Mouse (Mus musculus) testis, adult 2 months (tissue): Measurements from ENCODE around the gene Plbd1. TPM values are rescaled to one million over a fixed set of nuclear protein-coding genes. Genes with fewer than 3 reads are reported as not detected.

ENCODE experiments used
- H3K27ac ChIP-seq: fragments of 200-500 bp; 2 replicates; pipeline ENCODE4 v1.5.1; 2012; ENCODE audit warnings: low read depth, low read length; ENCODE audit not compliant: control insufficient read depth, insufficient read depth
- H3K27me3 ChIP-seq: fragments of 200-500 bp; 2 replicates; pipeline ENCODE4 v1.6.1; 2012; ENCODE audit warnings: mild to moderate bottlenecking, low read length, moderate library complexity; ENCODE audit not compliant: control insufficient read depth, insufficient read depth
- H3K36me3 ChIP-seq: fragments of 200-500 bp; 2 replicates; pipeline ENCODE4 v1.6.1; 2012; ENCODE audit warnings: mild to moderate bottlenecking, low read length; ENCODE audit not compliant: control insufficient read depth, insufficient read depth
- H3K4me1 ChIP-seq: fragments of 200-500 bp; 2 replicates; pipeline ENCODE4 v1.6.1; 2012; ENCODE audit warnings: low read length; ENCODE audit not compliant: control insufficient read depth, insufficient read depth
- H3K4me3 ChIP-seq: fragments of 200-500 bp; 2 replicates; pipeline ENCODE4 v1.5.1; 2012; ENCODE audit warnings: low read depth, mild to moderate bottlenecking, low read length, moderate library complexity, mixed read lengths; ENCODE audit not compliant: control insufficient read depth
- CTCF ChIP-seq: fragments of 200-500 bp; IDR thresholded peaks from 2 replicates; pipeline ENCODE4 v1.5.1; 2012; ENCODE audit warnings: low read depth, mild to moderate bottlenecking, inconsistent platforms, low read length, moderate library complexity; ENCODE audit not compliant: control insufficient read depth, insufficient read depth, insufficient replicate concordance
- POLR2A ChIP-seq: fragments of 200-500 bp; IDR thresholded peaks from 2 replicates; pipeline ENCODE4 v1.6.1; 2012; ENCODE audit warnings: low read depth, mild to moderate bottlenecking, inconsistent platforms, low read length, moderate library complexity; ENCODE audit not compliant: control insufficient read depth
- polyA plus RNA-seq: library from polyadenylated mRNA; depleted of rRNA; stranded (reverse); fragments of >200 nt; gene quantifications from 2 replicates; pipeline ENCODE4 v1.2.3, GENCODE M21; 2012

Plbd1 gene
- polyA plus RNA-seq, 1 experiment, result 53.7 TPM

GRCm38 (mm10) chr6:136653331-136653730 lies 8.4 kb downstream of the Plbd1 start:
- TF ChIP-seq POLR2A, result no peak
- no peak for TF ChIP-seq CTCF
- Histone ChIP-seq H3K27ac (no peak overlapping the region), H3K4me3 (no peak overlapping the region), H3K36me3 (no peaks in the 10 kb centered on the region), H3K27me3 (no peaks in the 10 kb centered on the region), H3K4me1 (peaks cover 11% of the 10 kb centered on the region)

- Histone ChIP-seq H3K27me3 (no peaks in the 10 kb centered on the region), H3K36me3 (no peaks in the 10 kb centered on the region), H3K4me3 (no peak overlapping the region), H3K4me1 (peaks cover 6% of the 10 kb centered on the region), H3K27ac (no peak overlapping the region)
- TF ChIP-seq CTCF (no peak), POLR2A (no peak)
These were observed 11.1 kb downstream of the Plbd1 start for GRCm38 (mm10) chr6:136650664-136651063.

- Histone ChIP-seq H3K27me3 (no peaks in the 10 kb centered on the region), H3K4me3 (no peak overlapping the region), H3K4me1 (peaks cover 6% of the 10 kb centered on the region), H3K27ac (no peak overlapping the region), H3K36me3 (no peaks in the 10 kb centered on the region)
- TF ChIP-seq CTCF (no peak), POLR2A (no peak)
These were observed 14.3 kb downstream of the Plbd1 start for GRCm38 (mm10) chr6:136647455-136647861.

GRCm38 (mm10) chr6:136646207-136646606 lies 15.5 kb downstream of the Plbd1 start:
- H3K4me3 ChIP-seq, result no peak overlapping the region
- TF ChIP-seq CTCF, result no peak
- no peak for TF ChIP-seq POLR2A
- no peak overlapping the region for H3K27ac ChIP-seq
- H3K27me3 ChIP-seq, result no peaks in the 10 kb centered on the region
- H3K4me1 ChIP-seq, result peaks cover 6% of the 10 kb centered on the region
- H3K36me3 ChIP-seq, result no peaks in the 10 kb centered on the region

- H3K27ac ChIP-seq, result no peak overlapping the region
- no peaks in the 10 kb centered on the region for H3K27me3 ChIP-seq
- H3K4me1 ChIP-seq, result peaks cover 2% of the 10 kb centered on the region
- TF ChIP-seq POLR2A, result no peak
- TF ChIP-seq CTCF, result no peak
- H3K36me3 ChIP-seq, result no peaks in the 10 kb centered on the region
- no peak overlapping the region for H3K4me3 ChIP-seq
These were observed 16.0 kb downstream of the Plbd1 start for GRCm38 (mm10) chr6:136645754-136646153.

- Histone ChIP-seq H3K27me3 (no peaks in the 10 kb centered on the region), H3K36me3 (no peaks in the 10 kb centered on the region), H3K4me3 (no peak overlapping the region), H3K27ac (no peak overlapping the region), H3K4me1 (no peaks in the 10 kb centered on the region)
- no peak for TF ChIP-seq POLR2A
- no peak for TF ChIP-seq CTCF
These were observed 17.6 kb downstream of the Plbd1 start for GRCm38 (mm10) chr6:136644171-136644570.

GRCm38 (mm10) chr6:136634982-136635381 lies 26.7 kb downstream of the Plbd1 start:
- TF ChIP-seq POLR2A, result no peak
- no peak for TF ChIP-seq CTCF
- H3K27ac ChIP-seq, result no peak overlapping the region
- H3K27me3 ChIP-seq, result no peaks in the 10 kb centered on the region
- no peaks in the 10 kb centered on the region for H3K36me3 ChIP-seq
- no peaks in the 10 kb centered on the region; the same call in 1 of the 2 replicates for H3K4me1 ChIP-seq
- H3K4me3 ChIP-seq, result no peak overlapping the region

GRCm38 (mm10) chr6:136633719-136634118 lies 28.0 kb downstream of the Plbd1 start:
- Histone ChIP-seq H3K4me1 (no peaks in the 10 kb centered on the region; the same call in 1 of the 2 replicates), H3K4me3 (no peak overlapping the region), H3K27me3 (no peaks in the 10 kb centered on the region), H3K27ac (no peak overlapping the region), H3K36me3 (no peaks in the 10 kb centered on the region)
- TF ChIP-seq POLR2A (no peak), CTCF (no peak)
